Mouse (Mus musculus) midbrain, postnatal 0 days (tissue): ENCODE data around the gene Mfsd4b1. TPM values are rescaled to one million over a fixed set of nuclear protein-coding genes. Genes with fewer than 3 reads are reported as not detected.
"Not testable (repeated sequence)": the region's sequence is repeated elsewhere in the genome, so short reads cannot be mapped to it uniquely, and the experiment has no call there.

Source experiments
- ATAC-seq: fragments of 200-750 bp; cut with Nextera tagmentation; 2 replicates; pipeline ENCODE4 v1.8.0; 2017; ENCODE audit warnings: moderate number of reproducible peaks, mild to moderate bottlenecking, moderate TSS enrichment, moderate library complexity; ENCODE audit not compliant: low FRiP score
- DNase-seq: peaks from one replicate; pipeline ENCODE4 v3.0.0-alpha.2; 2015; ENCODE audit warnings: low spot score
- H3K27ac ChIP-seq: fragments of 300-500 bp; sonication (generic); 2 replicates; pipeline ENCODE4 v1.5.1; 2014; ENCODE audit warnings: low read depth, mild to moderate bottlenecking, low read length, mixed read lengths
- H3K27me3 ChIP-seq: fragments of 300-500 bp; sonication (generic); 2 replicates; pipeline ENCODE4 v1.6.1; 2014; ENCODE audit warnings: low read length, control low read depth, mixed read lengths; ENCODE audit not compliant: insufficient read depth
- H3K36me3 ChIP-seq: fragments of 300-500 bp; sonication (generic); 2 replicates; pipeline ENCODE4 v1.6.1; 2014; ENCODE audit warnings: low read length, control low read depth, mixed read lengths; ENCODE audit not compliant: insufficient read depth
- H3K4me1 ChIP-seq: fragments of 300-500 bp; sonication (generic); 2 replicates; pipeline ENCODE4 v1.6.1; 2014; ENCODE audit warnings: mild to moderate bottlenecking, control low read depth, antibody characterized with exemption, low read length, mixed read lengths; ENCODE audit not compliant: insufficient read depth
- H3K4me2 ChIP-seq: fragments of 300-500 bp; sonication (generic); 2 replicates; pipeline ENCODE4 v1.6.1; 2014; ENCODE audit warnings: low read depth, mild to moderate bottlenecking, low read length, mixed read lengths; ENCODE audit not compliant: poor library complexity, severe bottlenecking
- H3K4me3 ChIP-seq: fragments of 300-500 bp; sonication (generic); 2 replicates; pipeline ENCODE4 v1.5.1; 2014; ENCODE audit warnings: low read depth, mild to moderate bottlenecking, low read length, moderate library complexity
- H3K9ac ChIP-seq: fragments of 300-500 bp; sonication (generic); replicated peaks from 2 replicates; pipeline ENCODE4 v1.6.1; 2014; ENCODE audit warnings: mild to moderate bottlenecking, low read length, moderate library complexity, mixed read lengths; ENCODE audit not compliant: poor library complexity, severe bottlenecking
- H3K9me3 ChIP-seq: fragments of 300-500 bp; sonication (generic); 2 replicates; pipeline ENCODE4 v1.6.1; 2016; ENCODE audit warnings: low read length, control low read depth
- CTCF ChIP-seq: IDR thresholded peaks from 2 replicates; pipeline ENCODE4 v1.5.1; 2016; ENCODE audit warnings: antibody characterized with exemption, mild to moderate bottlenecking
- WGBS: fragments of 180-500 bp; shearing (Covaris S2); extraction: QIAGEN DNeasy Blood & Tissue Kit; methylation state at CpG from one replicate; pipeline ENCODE4 v1.1.7; 2014; 5-methylcytosine and 5-hydroxymethylcytosine counted together
- polyA plus RNA-seq: library from polyadenylated mRNA; unstranded; fragments of >200 nt; fragmentation: Nextera tagmentation; extraction: Ambion mirVana; gene quantifications from 2 replicates; pipeline ENCODE4 v1.2.1, GENCODE M21; 2015
- total RNA-seq: library from RNA; depleted of rRNA; stranded (reverse); fragments of >200 nt; gene quantifications from 2 replicates; pipeline ENCODE4 v1.2.3, GENCODE M21; 2014

Mfsd4b1 gene
- total and polyA plus RNA-seq, 2 experiments from 2014 or later = 0.23 to 0.71 TPM

- DNase-seq = no peak
- Histone ChIP-seq H3K4me2 (no peak overlapping the region), H3K27ac (no peak overlapping the region), H3K9ac (no peak overlapping the region), H3K4me1 (no peaks in the 10 kb centered on the region), H3K27me3 (no peaks in the 10 kb centered on the region), H3K4me3 (no peak overlapping the region), H3K9me3 (no peaks in the 10 kb centered on the region), H3K36me3 (no peaks in the 10 kb centered on the region)
- 73% methylated on average over 5 of the region's 5 CpGs for WGBS
- ATAC-seq = no peak
- TF ChIP-seq CTCF = no peak
Measured at GRCm38 (mm10) chr10:40018261-40018860, 6.7 kb downstream of the Mfsd4b1 start.

GRCm38 (mm10) chr10:40009591-40009990, 15.5 kb downstream of the Mfsd4b1 start:
- no peaks in the 10 kb centered on the region for H3K4me1 ChIP-seq
- TF ChIP-seq CTCF = no peak
- no peak overlapping the region for H3K4me2 ChIP-seq
- no peak overlapping the region for H3K27ac ChIP-seq
- H3K27me3 ChIP-seq = no peaks in the 10 kb centered on the region
- DNase-seq (no peak), ATAC-seq (no peak)
- H3K9ac ChIP-seq = no peak overlapping the region
- H3K4me3 ChIP-seq = no peak overlapping the region
- 88% methylated on average over 11 of the region's 11 CpGs for WGBS
- no peaks in the 10 kb centered on the region for H3K36me3 ChIP-seq
- H3K9me3 ChIP-seq = no peaks in the 10 kb centered on the region

GRCm38 (mm10) chr10:40008847-40009246, 16.2 kb downstream of the Mfsd4b1 start:
- 83% methylated on average over 4 of the region's 4 CpGs for WGBS
- H3K4me2 ChIP-seq, H3K27me3 ChIP-seq, H3K27ac ChIP-seq, H3K4me1 ChIP-seq, DNase-seq, H3K9me3 ChIP-seq, H3K36me3 ChIP-seq, ATAC-seq, H3K4me3 ChIP-seq, H3K9ac ChIP-seq: not testable (repeated sequence)

GRCm38 (mm10) chr10:40007953-40008352, 17.1 kb downstream of the Mfsd4b1 start:
- H3K4me3 ChIP-seq = no peak overlapping the region

GRCm38 (mm10) chr10:40006963-40007362, 18.1 kb downstream of the Mfsd4b1 start:
- ATAC-seq = no peak
- Histone ChIP-seq H3K27me3 (no peaks in the 10 kb centered on the region), H3K9ac (no peak overlapping the region), H3K4me2 (no peak overlapping the region), H3K4me3 (no peak overlapping the region), H3K4me1 (no peaks in the 10 kb centered on the region), H3K36me3 (no peaks in the 10 kb centered on the region), H3K27ac (no peak overlapping the region), H3K9me3 (no peaks in the 10 kb centered on the region)
- no peak for DNase-seq
- TF ChIP-seq CTCF = no peak
- WGBS = 56% methylated on average over 10 of the region's 10 CpGs

More at GRCm38 (mm10) chr10:40007953-40008352, 17.1 kb downstream of the Mfsd4b1 start:
- H3K4me2 ChIP-seq = no peak overlapping the region
- H3K27me3 ChIP-seq = no peaks in the 10 kb centered on the region
- H3K9me3 ChIP-seq = no peaks in the 10 kb centered on the region
- DNase-seq = no peak
- TF ChIP-seq CTCF = no peak
- H3K27ac ChIP-seq = no peak overlapping the region
- 91% methylated on average over 4 of the region's 4 CpGs for WGBS
- H3K4me1 ChIP-seq = no peaks in the 10 kb centered on the region
- no peak overlapping the region for H3K9ac ChIP-seq
- H3K36me3 ChIP-seq = no peaks in the 10 kb centered on the region
- no peak for ATAC-seq

- Histone ChIP-seq H3K4me2 (no peak overlapping the region), H3K4me3 (no peak overlapping the region), H3K27ac (no peak overlapping the region), H3K27me3 (no peaks in the 10 kb centered on the region), H3K9ac (no peak overlapping the region), H3K4me1 (no peaks in the 10 kb centered on the region), H3K36me3 (no peaks in the 10 kb centered on the region), H3K9me3 (no peaks in the 10 kb centered on the region)
- ATAC-seq (no peak), DNase-seq (no peak)
- TF ChIP-seq CTCF = no peak
- 97% methylated on average over 2 of the region's 2 CpGs for WGBS
Measured at GRCm38 (mm10) chr10:40000746-40001145, 24.3 kb downstream of the Mfsd4b1 start.
